Mouse (Mus musculus) megakaryocyte, embryonic 14.5 days (primary cell): ENCODE results near the gene Galnt2.

Experiments used
- FLI1 ChIP-seq: IDR thresholded peaks from 2 replicates; pipeline ENCODE4 v1.6.1; 2012; ENCODE audit warnings: low read length, inconsistent platforms, mixed read lengths
- GATA1 ChIP-seq: IDR thresholded peaks from 3 replicates; pipeline ENCODE4 v1.6.1; 2012; ENCODE audit warnings: mixed read lengths, low read length, inconsistent platforms, borderline replicate concordance

DNA sequence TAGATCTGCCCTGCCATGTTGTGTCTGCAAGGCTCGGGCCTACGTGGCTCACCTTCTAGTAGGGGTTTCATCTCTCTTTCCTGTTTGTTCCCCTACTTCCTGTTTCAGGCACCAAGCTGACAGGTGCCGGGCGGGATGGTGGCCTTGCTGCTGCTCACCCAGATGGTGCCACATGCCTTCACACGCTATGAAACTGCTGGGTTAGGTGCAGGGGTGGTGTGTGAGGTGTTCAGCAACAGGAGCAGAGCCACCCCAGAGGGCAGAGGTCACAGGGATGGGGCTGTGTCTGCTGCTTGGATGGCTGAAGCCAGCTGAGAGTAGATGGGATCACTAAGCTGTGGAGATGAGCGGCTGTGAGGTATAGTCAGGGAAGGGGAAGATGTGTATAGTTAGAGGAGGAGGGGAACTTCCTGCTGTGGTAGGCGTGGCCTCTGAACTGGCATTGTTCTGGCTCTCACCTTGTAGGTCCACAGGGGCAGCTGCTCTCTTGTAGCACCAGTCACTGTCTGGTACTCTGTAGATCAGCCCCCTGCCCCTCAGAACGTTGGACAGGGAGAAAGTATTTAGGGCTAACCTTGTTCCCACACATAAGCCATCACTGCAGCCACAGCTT is 42.5 kb downstream of the Galnt2 start:
- TF ChIP-seq GATA1 = no peak
- no peak for TF ChIP-seq FLI1
